Mouse (Mus musculus) cortical plate, adult 2 months (tissue): Measurements from ENCODE around the gene Surf6.

ENCODE experiments used
- CTCF ChIP-seq: fragments of 200-500 bp; IDR thresholded peaks from 2 replicates; pipeline ENCODE4 v1.5.1; 2011; ENCODE audit warnings: mild to moderate bottlenecking, control low read depth, low read length; ENCODE audit not compliant: insufficient read depth; ENCODE audit errors: extremely low read depth
- POLR2A ChIP-seq: fragments of 200-500 bp; IDR thresholded peaks from 2 replicates; pipeline ENCODE4 v1.6.1; 2011; ENCODE audit warnings: mild to moderate bottlenecking, low read length, control low read depth; ENCODE audit not compliant: insufficient read depth; ENCODE audit errors: extremely low read depth

DNA sequence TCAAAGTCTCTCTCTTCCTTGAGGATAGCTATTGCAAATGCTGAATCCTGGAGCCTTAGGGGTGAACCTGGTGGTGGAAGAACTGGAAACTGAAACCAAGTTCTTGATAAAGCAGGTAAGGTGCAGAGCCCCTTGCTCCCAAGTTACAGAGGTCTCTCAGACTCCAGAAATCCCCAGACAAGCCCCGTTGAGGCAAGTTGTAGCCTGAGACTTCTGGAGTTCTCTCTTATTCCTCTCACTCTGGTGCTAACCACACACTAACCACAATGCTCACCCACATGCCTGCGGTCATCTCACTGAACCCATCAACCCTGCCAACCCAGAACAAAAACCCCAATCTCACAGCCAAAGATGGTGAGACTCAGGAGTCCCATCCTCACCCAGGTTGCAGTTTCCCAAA, 32.6 kb upstream of the Surf6 start:
- TF ChIP-seq CTCF, result no peak
- TF ChIP-seq POLR2A, result no peak
